Mouse (Mus musculus) spleen, postnatal 36 days (tissue): Measurements from ENCODE around the gene Pclo.
"Not testable (repeated sequence)": the region's sequence is repeated elsewhere in the genome, so short reads cannot be mapped to it uniquely, and the experiment has no call there.

Experiments used
- DNase-seq, 2 experiments: peaks; one replicate each; pipeline ENCODE4 v3.0.0; 2022; ENCODE audit warnings: low spot score in 2 of 2, mixed read lengths in 1 of 2

Pclo gene

DNA sequence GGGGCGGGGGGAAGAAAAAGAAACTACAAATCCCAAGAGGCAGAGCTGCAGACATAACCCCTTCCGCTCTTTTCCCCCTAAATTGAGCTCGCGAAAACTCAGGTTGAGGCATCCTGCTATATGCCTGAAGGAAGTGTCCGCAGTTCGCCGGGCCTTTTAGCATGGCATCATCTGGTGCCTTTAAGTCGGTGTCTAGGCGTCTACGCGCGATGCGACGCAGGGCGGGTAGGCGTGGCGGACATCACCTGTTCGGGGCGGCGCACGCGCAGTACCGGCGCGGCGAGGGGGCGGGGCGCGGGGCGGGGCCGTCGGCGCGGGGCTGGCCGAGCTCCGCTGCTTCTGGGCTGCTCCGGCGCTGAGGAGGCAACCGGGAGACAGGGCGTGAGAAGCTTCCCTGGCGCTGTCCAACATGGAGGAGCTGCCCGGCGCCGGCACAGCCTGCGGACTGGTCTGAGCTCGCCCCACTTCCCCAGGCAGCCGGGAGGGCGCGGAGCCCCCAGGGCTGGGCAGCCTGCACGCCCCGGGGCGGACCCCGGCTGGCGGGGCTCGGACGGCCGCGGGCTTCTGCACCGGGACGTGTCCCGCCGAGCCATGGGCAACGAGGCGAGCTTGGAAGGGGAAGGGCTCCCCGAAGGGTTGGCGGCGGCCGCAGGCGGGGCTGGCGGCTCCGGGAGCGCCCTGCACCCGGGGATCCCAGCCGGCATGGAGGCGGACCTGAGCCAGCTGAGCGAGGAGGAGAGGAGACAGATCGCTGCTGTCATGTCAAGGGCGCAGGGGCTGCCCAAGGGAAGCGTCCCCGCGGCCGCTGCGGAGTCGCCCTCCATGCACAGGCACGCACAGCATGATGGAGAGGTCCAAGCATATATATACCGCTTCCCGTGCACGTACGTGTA is at the start of gene Pclo:
Pclo (plus strand) TSS at position 288 of the 893 bp plus-strand sequence.
- no peak for DNase-seq

DNA sequence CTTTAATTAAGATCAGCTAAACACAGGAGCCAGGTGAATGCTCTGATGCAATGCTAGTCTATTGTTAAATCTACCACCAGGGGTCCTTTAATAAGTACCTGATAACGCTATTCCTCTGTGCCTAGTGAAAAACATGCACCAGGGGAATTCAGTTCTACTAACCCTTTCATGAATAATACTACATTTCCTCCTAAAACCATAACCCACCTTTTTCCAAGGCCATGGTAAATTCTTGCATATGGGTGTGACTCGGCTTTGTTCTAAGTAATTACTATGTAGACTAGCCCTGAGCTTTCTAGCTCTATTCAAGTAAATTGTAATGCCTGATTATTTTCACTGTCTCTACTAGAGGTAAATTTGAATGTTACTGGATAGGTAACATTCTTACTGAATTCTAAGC is 20.3 kb upstream of the Pclo start:
- DNase-seq, result not testable (repeated sequence)

DNA sequence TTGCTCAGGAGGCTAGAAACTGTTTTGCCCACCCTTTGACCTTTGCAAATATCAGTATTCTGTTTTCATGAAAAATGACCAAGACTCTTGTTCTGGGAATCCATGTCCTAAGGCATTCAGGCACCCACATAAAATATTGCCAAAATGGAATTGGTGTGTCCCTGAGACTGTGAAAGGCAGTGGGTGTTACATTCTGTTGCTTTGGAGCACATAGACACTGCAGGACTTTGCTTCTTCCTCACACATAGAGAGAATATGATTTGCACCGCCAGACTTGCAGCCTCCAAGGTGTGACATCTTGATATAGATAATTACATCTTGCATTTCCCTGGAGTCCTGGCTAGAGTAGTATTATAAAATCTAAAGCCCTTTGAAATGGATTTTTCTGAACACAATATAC is 6.2 kb upstream of the Pclo start:
- no peak for DNase-seq

DNA sequence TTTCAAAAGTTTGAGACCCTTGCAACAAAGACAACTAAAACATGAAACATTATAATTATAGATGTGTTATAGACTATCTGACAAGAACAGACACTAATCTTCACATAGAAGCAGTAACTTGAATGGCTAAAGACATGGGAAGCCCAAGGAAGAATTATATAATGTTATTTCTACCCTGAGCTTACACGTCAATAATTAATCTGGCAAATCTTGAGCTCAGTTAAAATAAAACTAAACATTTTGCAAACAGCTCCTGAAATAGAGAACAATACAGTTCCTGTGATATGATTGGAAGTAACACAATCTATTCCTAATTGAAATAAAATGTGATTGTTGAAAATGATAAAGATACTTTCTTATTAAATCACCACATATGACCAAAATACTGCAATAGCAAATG is 5.1 kb upstream of the Pclo start:
- no peak for DNase-seq

DNA sequence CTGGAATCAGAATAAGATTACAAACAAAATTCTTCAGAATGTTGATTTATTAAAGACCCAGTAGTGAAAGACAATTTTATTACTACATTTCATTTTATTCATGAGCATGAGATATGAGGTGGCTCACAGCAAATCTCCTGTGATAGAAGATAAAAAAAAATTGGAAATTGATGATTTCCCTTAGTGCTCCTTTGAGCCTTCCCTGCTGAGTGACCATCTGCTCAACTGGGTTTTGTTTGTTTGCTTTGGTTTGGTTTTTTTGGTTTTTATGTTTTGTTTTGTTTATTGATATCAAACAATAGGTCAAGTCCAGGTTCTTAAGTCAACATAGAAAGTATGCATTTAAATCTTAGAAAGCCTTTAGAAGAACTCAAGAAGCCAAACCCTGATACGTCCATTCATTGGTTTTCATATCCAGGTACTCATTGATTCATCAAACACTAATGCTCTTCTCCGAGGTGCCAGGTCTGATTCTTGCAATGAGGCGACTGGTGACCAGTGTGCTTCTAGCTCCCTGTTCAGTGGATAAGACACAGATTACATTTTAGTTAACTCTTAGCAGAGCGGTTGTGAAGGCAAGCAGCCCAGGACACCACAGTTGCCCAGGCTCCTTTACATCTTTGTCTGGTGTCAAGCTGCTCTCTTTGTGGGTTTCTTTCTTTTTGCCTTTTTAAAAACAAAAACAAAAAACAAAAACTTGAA is 3.6 kb downstream of the Pclo start:
- no peak for DNase-seq

DNA sequence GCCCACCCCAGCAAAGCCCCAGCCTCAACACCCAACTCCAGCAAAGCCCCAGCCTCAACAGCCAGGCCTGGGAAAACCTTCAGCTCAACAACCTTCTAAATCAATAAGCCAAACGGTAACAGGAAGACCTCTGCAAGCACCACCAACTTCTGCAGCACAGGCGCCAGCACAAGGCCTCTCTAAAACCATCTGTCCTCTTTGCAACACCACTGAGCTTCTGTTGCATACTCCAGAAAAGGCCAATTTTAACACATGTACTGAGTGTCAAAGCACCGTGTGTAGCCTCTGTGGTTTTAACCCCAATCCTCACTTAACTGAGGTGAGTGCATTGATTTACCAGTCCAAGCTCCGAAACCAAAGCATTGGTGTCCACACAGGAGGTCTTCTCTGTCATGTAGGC is 7.3 kb downstream of the Pclo start:
- DNase-seq, result no peak

DNA sequence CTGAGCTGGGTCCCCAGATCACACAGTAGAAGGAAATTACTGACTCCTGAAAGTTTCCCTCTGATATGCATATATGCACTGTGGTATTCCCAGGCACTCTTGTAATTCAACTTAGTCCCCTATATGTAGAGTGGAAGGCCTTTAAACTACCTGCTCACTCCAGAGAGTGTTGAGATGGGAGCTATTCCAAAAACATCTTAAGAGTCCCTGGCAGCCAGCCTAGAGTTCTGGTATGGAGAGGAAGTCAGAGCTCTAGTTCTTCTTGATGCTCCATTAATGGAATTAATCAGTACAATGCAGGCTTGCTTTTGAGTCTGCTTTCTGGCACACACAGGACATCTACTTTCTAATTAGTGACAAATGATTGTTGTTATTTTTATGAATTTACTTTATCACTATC is 11.3 kb downstream of the Pclo start:
- no peak for DNase-seq

DNA sequence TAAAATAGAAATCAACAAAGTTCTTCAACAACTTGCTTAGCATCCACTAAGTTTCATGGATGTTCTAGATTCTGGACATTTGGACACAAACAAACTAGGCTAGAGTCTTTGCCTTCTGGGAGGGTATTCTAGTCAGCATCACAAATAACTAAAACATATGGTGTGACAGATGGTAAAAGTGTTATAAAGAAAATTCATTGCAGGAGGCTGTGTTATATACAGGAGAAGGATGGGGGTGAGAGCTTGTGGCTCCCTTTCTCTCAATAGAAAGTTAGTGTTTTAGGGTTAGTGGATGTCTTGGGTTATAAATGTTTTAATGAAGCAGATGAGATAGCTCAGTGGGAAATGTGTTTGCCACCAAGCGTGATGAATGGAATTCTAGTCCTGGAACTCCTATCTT is 13.1 kb downstream of the Pclo start:
- no peak for DNase-seq

DNA sequence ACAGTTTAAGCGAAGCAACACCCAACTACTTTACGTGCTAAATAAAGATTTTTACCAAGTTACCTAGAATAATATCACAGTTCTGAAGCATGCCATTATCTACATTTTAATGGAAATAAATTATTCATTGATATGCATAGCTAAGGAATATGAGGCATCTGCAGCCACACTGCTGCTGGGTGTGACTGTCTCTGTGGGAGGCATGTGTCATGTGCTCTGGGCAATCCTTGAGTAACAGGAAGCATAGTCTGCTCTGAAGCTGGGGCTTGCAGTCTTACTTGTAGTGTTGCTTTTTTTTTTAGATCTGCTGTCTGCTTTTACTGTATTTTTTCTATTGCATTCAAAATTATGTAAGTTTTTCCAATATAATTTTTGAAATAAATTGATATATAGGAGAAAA is 17.2 kb downstream of the Pclo start:
- no peak for DNase-seq

DNA sequence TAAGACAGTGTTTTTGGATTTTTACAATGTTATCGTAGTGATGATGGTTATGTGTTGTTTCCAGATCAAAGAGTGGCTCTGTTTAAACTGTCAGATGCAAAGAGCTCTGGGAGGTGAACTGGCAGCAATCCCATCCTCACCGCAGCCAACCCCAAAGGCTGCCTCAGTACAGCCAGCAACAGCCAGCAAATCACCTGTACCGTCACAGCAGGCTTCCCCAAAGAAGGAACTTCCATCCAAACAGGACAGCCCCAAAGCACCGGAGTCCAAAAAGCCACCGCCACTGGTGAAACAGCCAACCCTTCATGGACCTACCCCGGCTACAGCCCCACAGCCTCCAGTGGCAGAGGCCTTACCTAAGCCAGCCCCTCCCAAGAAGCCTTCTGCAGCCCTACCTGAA is 24.6 kb downstream of the Pclo start:
- DNase-seq, result no peak

DNA sequence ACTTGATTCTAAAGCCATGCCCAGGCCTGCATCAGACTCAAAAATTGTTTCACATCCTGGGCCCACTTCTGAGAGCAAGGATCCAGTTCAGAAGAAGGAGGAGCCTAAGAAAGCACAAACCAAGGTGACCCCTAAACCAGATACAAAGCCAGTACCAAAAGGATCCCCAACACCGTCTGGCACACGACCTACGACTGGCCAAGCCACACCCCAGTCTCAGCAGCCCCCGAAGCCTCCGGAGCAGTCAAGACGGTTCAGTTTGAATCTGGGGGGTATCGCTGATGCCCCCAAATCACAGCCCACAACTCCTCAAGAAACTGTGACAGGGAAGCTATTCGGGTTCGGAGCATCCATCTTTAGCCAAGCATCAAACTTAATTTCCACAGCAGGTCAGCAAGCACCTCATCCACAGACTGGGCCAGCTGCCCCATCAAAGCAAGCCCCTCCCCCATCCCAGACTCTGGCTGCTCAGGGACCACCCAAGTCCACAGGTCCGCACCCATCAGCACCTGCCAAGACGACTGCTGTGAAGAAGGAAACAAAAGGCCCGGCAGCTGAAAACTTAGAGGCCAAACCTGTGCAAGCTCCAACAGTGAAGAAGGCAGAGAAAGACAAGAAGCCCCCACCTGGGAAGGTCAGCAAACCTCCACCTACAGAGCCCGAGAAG is 25.4 kb downstream of the Pclo start:
- no peak for DNase-seq

DNA sequence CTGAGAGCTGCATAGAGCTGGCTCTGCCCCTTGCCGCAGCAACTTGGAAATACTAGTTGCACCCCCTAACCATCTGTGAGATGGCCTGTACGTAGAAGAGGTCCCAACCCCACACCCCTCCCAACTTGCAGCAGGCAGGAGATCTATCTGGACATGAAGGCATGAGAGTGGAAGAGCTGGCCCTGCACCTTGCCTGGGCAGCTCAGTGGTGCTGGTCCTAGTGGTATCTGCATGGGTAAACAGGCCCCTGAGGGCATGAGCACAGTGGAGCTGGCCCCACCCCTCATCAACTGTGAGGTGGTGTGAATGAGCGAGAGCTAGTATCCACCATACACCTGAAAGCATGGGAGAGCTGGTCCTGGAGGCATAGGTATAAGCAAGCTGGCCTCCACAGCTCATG is 60.9 kb downstream of the Pclo start:
- DNase-seq, result no peak

DNA sequence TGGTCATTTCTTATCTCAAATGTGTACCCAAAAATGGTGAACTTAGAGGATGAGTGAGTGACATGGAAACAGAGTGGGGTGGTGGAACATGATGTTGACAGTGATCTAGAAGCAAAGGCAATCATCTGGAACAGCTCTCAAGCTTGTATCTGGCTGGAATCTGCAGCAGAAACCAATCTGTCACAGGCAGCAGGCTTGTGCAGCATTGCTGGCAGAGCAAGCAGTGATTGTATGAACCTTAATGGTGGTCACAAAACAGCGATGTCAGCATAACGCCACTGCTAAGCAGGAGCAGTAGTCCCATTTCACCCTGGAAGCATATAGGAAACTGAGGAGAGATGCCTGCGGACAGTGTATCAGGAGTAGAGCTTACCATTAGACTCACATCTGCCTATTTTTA is 76.8 kb downstream of the Pclo start:
- no peak for DNase-seq

DNA sequence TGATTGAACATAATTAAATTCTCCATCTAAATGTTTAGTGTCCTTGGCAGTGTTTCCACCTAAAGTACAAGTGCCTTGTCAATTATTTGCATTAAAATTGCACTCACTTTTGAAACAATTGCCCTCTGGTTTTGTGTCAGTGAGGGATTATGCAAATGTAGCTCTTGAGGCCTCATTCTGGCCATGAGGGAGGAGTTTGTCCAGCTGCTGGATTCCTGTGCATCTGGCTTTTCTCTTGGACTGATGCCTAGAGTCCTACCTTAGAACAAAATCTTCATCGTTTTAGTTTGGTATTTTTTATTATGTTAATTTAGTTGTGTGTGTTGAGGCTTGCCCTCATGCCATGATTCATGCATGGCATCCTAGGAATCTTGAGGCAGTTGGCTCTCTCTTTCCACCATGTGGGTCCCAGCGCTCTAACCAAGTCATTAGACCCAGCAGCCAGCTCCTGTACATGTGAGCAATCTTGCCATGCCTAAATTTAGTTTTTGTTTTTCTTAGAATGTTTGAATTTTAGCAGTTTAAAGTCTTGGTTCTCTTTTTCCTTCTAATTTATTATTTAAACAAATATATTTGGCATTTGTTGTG is 80.8 kb downstream of the Pclo start:
- DNase-seq, result no peak

DNA sequence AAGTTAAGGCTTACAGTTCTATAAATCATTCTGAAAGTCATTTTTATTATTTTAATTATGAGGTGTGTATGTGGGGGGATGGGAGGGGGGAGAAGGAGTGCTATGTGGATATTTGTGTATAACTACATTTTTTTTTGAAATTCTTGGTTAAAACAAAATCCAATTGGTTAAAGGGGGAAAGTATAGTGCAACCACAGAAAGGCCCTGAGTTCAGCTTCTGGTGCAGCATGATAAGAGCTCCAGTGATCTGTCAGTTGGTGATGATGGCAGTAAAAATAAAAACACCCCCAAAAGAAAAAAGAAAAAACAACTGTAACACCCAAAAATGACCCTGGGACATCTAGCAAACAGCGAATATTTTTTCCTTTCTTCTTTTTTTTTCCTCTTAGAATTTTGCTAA is 93.6 kb downstream of the Pclo start:
- no peak for DNase-seq

DNA sequence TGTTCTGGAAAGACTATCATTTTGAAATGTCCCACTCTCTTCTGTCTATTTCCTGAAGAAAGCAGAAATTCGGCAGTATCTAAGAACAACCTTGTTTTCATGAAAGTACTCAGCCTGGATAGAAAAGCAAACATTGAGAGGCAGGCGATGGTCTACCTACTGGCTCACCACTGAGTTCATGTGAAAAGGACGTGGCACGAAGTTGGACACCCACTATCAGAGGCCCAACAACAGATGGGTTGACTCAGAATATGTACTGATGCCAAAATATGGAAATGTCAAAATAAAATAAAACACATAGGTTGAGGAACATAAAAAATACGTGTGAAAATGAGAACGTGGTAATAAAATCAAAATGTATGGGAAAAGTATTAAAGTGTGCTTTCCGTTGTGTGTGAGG is 106.4 kb downstream of the Pclo start:
- DNase-seq, result no peak

DNA sequence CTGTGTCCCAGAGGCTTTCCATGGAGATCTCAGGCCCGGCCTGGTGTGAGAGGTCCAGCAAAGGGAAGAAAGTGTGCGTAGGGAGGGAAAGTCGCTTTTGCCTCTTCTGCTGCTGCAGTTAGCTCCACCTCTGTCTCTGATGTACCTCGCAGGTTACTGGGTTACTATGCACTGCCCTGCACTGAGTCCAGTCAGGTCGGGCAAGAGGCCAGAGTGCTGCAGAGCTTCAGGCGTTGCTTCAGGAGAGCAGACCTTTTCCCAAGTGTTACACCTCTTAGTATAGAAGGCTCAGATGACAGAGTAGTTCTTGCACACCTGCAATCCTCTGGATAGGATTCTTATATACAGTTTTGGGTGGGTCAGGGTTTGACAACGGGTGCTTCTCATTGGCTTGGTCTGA is 108.6 kb downstream of the Pclo start:
- DNase-seq, result no peak

DNA sequence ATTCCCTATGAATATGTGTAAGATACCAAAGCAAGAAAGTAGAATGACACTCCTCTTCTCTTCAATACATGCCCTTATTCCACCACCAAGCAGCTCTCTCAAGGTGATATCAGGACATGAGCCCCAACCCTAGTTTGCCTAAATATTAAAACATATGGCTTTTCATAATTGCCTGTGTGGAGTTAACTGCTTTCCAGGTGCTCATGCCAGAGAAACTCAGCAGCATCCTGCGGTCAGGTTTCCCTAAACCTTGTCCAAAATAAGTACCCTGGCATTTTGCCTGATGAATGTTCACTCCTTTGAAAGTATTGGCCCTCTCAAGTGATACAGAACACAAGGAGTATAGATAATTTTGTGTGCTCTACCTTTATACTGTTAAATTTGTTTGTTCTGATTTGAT is 126.5 kb downstream of the Pclo start:
- DNase-seq, result no peak

DNA sequence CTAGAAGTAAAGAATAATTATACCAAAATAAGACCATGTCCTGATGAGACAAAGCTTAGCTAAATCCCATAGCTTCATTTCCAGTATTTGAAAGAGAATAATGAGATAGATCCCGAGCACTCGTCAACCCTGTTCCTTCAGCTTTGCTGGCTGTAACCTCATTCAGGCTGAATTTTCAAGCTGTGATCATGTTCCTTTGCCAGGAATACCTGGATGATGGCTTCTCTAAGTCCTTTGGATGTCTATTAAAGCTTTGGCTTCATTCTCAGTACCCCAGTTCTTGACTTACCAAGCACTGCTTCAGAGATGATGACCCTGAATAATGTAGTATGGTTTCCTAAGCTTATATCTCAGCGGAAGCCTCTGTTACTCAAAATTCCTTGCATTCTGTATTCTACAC is 131.1 kb downstream of the Pclo start:
- no peak for DNase-seq

DNA sequence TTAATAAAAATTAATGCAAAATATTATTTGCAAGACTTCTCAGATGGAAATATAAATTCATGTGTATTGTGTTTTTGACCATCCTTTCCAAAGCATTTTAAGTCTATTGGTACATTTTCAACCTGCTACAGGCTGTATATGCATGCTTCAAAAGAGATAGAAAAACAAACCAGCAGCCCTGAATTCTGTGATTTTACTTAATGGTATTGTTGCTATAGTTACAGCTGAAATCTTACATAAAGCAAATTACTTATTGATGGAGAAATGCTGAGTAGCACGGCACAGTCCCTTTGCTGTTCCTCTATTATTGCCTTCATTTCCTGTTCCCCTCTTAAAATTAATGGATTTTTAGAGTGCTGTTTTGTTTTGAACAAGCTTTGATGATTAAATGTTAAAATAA is 145.9 kb downstream of the Pclo start:
- no peak for DNase-seq

DNA sequence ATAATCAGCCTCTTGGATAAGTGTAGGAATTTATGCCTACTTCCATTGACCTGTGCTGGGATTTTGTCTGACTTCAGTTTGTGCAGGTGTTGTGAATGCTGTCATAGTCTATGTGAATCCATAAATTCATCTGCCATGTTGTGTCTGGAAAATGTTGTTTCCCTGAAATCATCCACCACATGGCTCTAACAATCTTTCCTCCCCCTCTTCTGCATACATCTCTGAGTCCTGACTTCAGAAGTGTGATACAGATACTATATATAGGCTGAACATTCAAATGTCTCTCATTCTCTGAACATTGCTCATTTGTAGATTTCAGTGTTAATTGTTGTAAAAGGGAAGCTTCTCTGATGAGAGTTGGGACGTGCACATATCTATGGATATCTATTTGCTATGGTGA is 147.5 kb downstream of the Pclo start:
- DNase-seq, result no peak

DNA sequence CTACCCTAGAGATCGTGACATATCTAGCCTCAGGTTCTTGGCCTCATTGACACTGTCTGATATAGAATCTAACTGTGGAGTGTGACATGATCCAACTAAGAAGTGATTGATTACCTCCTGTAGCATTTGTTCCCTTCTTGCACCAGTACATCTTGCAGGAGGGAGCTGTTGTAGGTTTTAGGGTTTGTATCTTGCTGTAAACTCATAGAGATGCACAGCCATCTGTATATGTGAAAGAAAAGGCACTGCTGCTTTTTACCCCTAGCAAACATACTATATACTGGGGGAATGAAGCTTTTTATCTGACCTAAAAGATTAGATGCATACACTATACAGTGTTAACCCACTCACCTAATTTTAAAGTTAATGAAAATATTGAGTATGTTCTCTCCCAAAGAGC is 147.9 kb downstream of the Pclo start:
- DNase-seq, result no peak
